ENCODE assay signal across 8 mouse cellular contexts in the genomic region with DNA sequence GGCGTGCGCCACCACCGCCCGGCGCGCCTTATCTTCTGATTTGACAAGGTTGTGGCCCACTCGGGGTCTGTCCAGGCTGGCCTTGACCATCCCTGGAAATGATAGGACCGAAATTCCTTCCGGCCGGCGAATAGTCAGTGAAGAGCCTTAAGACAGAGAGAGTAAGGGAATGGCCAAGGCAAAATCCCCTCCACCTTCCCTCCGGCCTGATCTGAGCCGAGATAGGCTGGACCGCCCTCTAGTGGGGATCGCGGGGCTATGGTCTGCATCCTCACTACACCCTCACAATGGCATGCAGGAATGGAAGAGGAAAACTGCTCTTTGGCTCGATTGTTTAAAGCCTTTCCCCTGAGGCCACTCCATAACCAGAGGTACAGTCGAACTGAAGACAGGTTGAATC. TPM values are rescaled to one million over a fixed set of nuclear protein-coding genes. Genes with fewer than 3 reads are reported as not detected.
DNase-seq lines count a peak whose midpoint lies in the region; ATAC-seq and TF ChIP-seq lines count a peak whose summit lies in the region.

No protein-coding gene starts in this region.

- no peak overlapping the region for H3K27ac ChIP-seq in ES-Bruce4 (ENCODE audit: insufficient read depth, low read length)
- H3K27ac ChIP-seq in forebrain, embryonic 15.5 days (replicated peaks): no peak overlapping the region
- peak overlapping the region; percentile 100 for H3K27ac ChIP-seq in lung, embryonic 16.5 days (ENCODE audit: low read length)

- no peaks in the 10 kb centered on the region for H3K4me1 ChIP-seq in ES-Bruce4 (ENCODE audit: control insufficient read depth, insufficient read depth, low read length)
- H3K4me1 ChIP-seq in forebrain, embryonic 15.5 days: peaks cover 34% of the 10 kb centered on the region
- H3K4me1 ChIP-seq in lung, embryonic 16.5 days (replicated peaks; ENCODE audit: control insufficient read depth, insufficient read depth, low read length): peaks cover 25% of the 10 kb centered on the region

- intact Hi-C loops in heart, postnatal 36 days (cut with DNase I): loop anchor here (1.0 to 10.0 kb wide), 3 partner anchors 23 to 318 kb away; a partner anchor contains a TSS

- no peaks in the 10 kb centered on the region for H3K36me3 ChIP-seq in ES-Bruce4 (ENCODE audit: control insufficient read depth, insufficient read depth, low read length, poor library complexity, severe bottlenecking)
- no peaks in the 10 kb centered on the region for H3K36me3 ChIP-seq in forebrain, embryonic 15.5 days
- H3K36me3 ChIP-seq in lung, embryonic 16.5 days (ENCODE audit: control insufficient read depth, insufficient read depth, low read length): no peaks in the 10 kb centered on the region

- DNase-seq in cerebellum, adult 11 months: peak; percentile 73
- peak; percentile 84 to 86 for DNase-seq in heart, postnatal 36 days
- DNase-seq in layer of hippocampus, adult 8-10 months (ENCODE audit: low spot score in 2 of 2): peak; percentile 58 to 72
- peak; percentile 74 for DNase-seq in ovary, adult 18-20 months (ENCODE audit: low spot score)
- DNase-seq in thymus, postnatal 10 days (ENCODE audit: low spot score in 2 of 2): peak; percentile 53 to 76

- 0 out of 2 replicates have a peak, but pooled peaks have one; percentile 16 for TF ChIP-seq EP300 in ES-Bruce4 (IDR thresholded peaks at IDR 0.05; ENCODE audit: insufficient read depth, low read depth, low read length)

- ATAC-seq in forebrain, embryonic 15.5 days (replicated peaks): peak; percentile 76
- peak; percentile 39 for ATAC-seq in lung, embryonic 16.5 days (ENCODE audit: low read depth)

- H3K9me3 ChIP-seq in ES-Bruce4 (replicated peaks; ENCODE audit: control insufficient read depth, insufficient read depth, low read length, poor library complexity, severe bottlenecking): no peaks in the 10 kb centered on the region
- no peaks in the 10 kb centered on the region for H3K9me3 ChIP-seq in forebrain, embryonic 15.5 days
- no peaks in the 10 kb centered on the region for H3K9me3 ChIP-seq in lung, embryonic 16.5 days (ENCODE audit: control insufficient read depth, low read length)

- peak overlapping the region; percentile 63 for H3K4me3 ChIP-seq in ES-Bruce4 (ENCODE audit: low read depth, low read length)
- H3K4me3 ChIP-seq in forebrain, embryonic 15.5 days: peak overlapping the region; percentile 53; the same call in 1 of the 2 replicates
- H3K4me3 ChIP-seq in lung, embryonic 16.5 days (ENCODE audit: low read length): peak overlapping the region; percentile 74

- 7% methylated on average over 18 of the region's 18 CpGs for WGBS in forebrain, embryonic 15.5 days
- 7% methylated on average over 18 of the region's 18 CpGs for WGBS in lung, embryonic 16.5 days

- no peak for TF ChIP-seq POLR2A in ES-Bruce4 (IDR thresholded peaks at IDR 0.05; ENCODE audit: insufficient read depth, low read length)

- H3K27me3 ChIP-seq in ES-Bruce4 (ENCODE audit: control insufficient read depth, insufficient read depth, low read length, poor library complexity, severe bottlenecking): no peaks in the 10 kb centered on the region
- no peaks in the 10 kb centered on the region; the same call in 1 of the 2 replicates for H3K27me3 ChIP-seq in forebrain, embryonic 15.5 days
- no peaks in the 10 kb centered on the region for H3K27me3 ChIP-seq in lung, embryonic 16.5 days (ENCODE audit: control insufficient read depth, insufficient read depth, low read depth, low read length)

- peak overlapping the region; percentile 47; the same call in 1 of the 2 replicates for H3K9ac ChIP-seq in ES-Bruce4 (ENCODE audit: low read depth, poor library complexity, severe bottlenecking)
- no peak overlapping the region for H3K9ac ChIP-seq in forebrain, embryonic 15.5 days (replicated peaks)
- peak overlapping the region; percentile 40 for H3K9ac ChIP-seq in lung, embryonic 16.5 days (ENCODE audit: low read length)

- peak overlapping the region; percentile 67 for H3K4me2 ChIP-seq in forebrain, embryonic 15.5 days (replicated peaks)
- H3K4me2 ChIP-seq in lung, embryonic 16.5 days (ENCODE audit: low read depth, low read length): peak overlapping the region; percentile 86

- peak; percentile 96 for TF ChIP-seq CTCF in ES-Bruce4 (IDR thresholded peaks at IDR 0.05; ENCODE audit: low read depth, low read length)

RNA-seq across cellular contexts. Expression of a gene that starts 0.7 kb away (rescaled TPM):
- 1.4 and 2.6 TPM in 2 replicates for polyA plus RNA-seq in ES-Bruce4 (2011; ENCODE audit: insufficient read depth, insufficient read length, low read depth, missing spikeins)
- polyA plus RNA-seq in forebrain, embryonic 15.5 days (2015; fragmentation: Nextera tagmentation; extraction: Ambion mirVana): 12.6 and 12.8 TPM in 2 replicates
- total RNA-seq in heart, postnatal 36 days (2021): 10 to 100 TPM; 10.3 to 11.8 TPM
- 10 to 100 TPM in 3 of 4 experiments, 1 to 10 TPM in 1; 9.5 to 14.1 (median 12.0) TPM for total RNA-seq in layer of hippocampus, adult 8-10 months (2022)
- polyA plus RNA-seq in lung, embryonic 16.5 days (2015; fragmentation: Nextera tagmentation; extraction: Ambion mirVana): 64.3 and 71.1 TPM in 2 replicates

RNA-seq across cellular contexts. Expression of a gene that starts 3.5 kb away (rescaled TPM):
- not detected in 2 replicates for polyA plus RNA-seq in ES-Bruce4 (2011; ENCODE audit: insufficient read depth, insufficient read length, low read depth, missing spikeins)
- polyA plus RNA-seq in forebrain, embryonic 15.5 days (2015; fragmentation: Nextera tagmentation; extraction: Ambion mirVana): 0.64 and 0.83 TPM in 2 replicates
- total RNA-seq in heart, postnatal 36 days (2021): under 1 TPM; 0.25 to 0.30 TPM
- 1 to 10 TPM in 3 of 4 experiments, under 1 TPM in 1; 0.71 to 2.1 (median 1.4) TPM for total RNA-seq in layer of hippocampus, adult 8-10 months (2022)
- polyA plus RNA-seq in lung, embryonic 16.5 days (2015; fragmentation: Nextera tagmentation; extraction: Ambion mirVana): 3.4 and 4.8 TPM in 2 replicates

RNA-seq across cellular contexts. Expression of a gene that starts 5.9 kb away (rescaled TPM):
- polyA plus RNA-seq in ES-Bruce4 (2011; ENCODE audit: insufficient read depth, insufficient read length, low read depth, missing spikeins): 0.81 TPM in 1 of 2 replicates, not detected in the other
- 0.36 and 1.7 TPM in 2 replicates for polyA plus RNA-seq in forebrain, embryonic 15.5 days (2015; fragmentation: Nextera tagmentation; extraction: Ambion mirVana)
- 1 to 10 TPM in 1 of 2 experiments, under 1 TPM in 1; 0.14 to 1.0 TPM for total RNA-seq in heart, postnatal 36 days (2021)
- total RNA-seq in layer of hippocampus, adult 8-10 months (2022): 1 to 10 TPM; 4.0 to 8.2 (median 6.7) TPM
- polyA plus RNA-seq in lung, embryonic 16.5 days (2015; fragmentation: Nextera tagmentation; extraction: Ambion mirVana): 7.7 and 9.4 TPM in 2 replicates

RNA-seq across cellular contexts. Expression of a gene that starts 9.8 kb away (rescaled TPM):
- polyA plus RNA-seq in ES-Bruce4 (2011; ENCODE audit: insufficient read depth, insufficient read length, low read depth, missing spikeins): not detected in 2 replicates
- 0.69 TPM in 1 of 2 replicates, not detected in the other for polyA plus RNA-seq in forebrain, embryonic 15.5 days (2015; fragmentation: Nextera tagmentation; extraction: Ambion mirVana)
- 1 to 10 TPM; 1.4 to 1.5 TPM for total RNA-seq in heart, postnatal 36 days (2021)
- 1 to 10 TPM in 2 of 4 experiments, under 1 TPM in 2; 0.78 to 3.9 (median 2.1) TPM for total RNA-seq in layer of hippocampus, adult 8-10 months (2022)
- 0.36 and 0.75 TPM in 2 replicates for polyA plus RNA-seq in lung, embryonic 16.5 days (2015; fragmentation: Nextera tagmentation; extraction: Ambion mirVana)

RNA-seq across cellular contexts. Expression of a gene that starts 11.1 kb away (rescaled TPM):
- 0.52 and 2.1 TPM in 2 replicates for polyA plus RNA-seq in ES-Bruce4 (2011; ENCODE audit: insufficient read depth, insufficient read length, low read depth, missing spikeins)
- polyA plus RNA-seq in forebrain, embryonic 15.5 days (2015; fragmentation: Nextera tagmentation; extraction: Ambion mirVana): 2.5 and 2.9 TPM in 2 replicates
- 10 to 100 TPM; 11.6 to 20.2 TPM for total RNA-seq in heart, postnatal 36 days (2021)
- 10 to 100 TPM in 2 of 4 experiments, 1 to 10 TPM in 2; 5.8 to 14.1 (median 11.1) TPM for total RNA-seq in layer of hippocampus, adult 8-10 months (2022)
- polyA plus RNA-seq in lung, embryonic 16.5 days (2015; fragmentation: Nextera tagmentation; extraction: Ambion mirVana): 20.6 and 24.2 TPM in 2 replicates
